Mouse (Mus musculus) stomach, postnatal 0 days (tissue): ENCODE results near the gene Fgfr2.

ENCODE experiments used
- CTCF ChIP-seq: IDR thresholded peaks from 2 replicates; pipeline ENCODE4 v1.5.1; 2016; ENCODE audit warnings: antibody characterized with exemption, low read depth, mild to moderate bottlenecking, moderate library complexity
- EP300 ChIP-seq: optimal IDR thresholded peaks from 2 replicates; pipeline ENCODE3; 2016; ENCODE audit warnings: antibody characterized with exemption

DNA sequence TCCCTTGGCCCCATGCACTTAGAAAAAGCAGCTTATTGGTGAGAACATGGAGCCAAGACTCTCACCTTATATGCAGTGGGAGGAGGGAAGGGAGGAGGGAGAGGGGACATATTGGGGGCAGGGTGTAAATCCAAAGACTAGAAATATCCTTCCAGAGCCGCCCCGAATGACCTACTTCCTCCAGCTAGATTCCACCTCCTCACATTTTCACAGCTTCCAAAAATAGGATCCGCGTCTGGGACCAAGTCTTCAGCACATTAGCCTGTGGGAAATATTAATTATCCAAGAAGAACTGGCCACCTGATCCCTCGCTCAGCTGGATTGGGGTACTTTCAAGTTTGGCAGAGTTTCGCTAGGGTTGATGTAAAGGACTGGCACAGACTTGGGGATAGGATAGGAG, 683.2 kb downstream of the Fgfr2 start:
- TF ChIP-seq CTCF: no peak
- no peak for TF ChIP-seq EP300
